Mouse (Mus musculus) myocyte (in vitro differentiated cells): Measurements from ENCODE around the gene Itpr1. TPM values are rescaled to one million over a fixed set of nuclear protein-coding genes. Genes with fewer than 3 reads are reported as not detected.

Experiments used
- H3K27me3 ChIP-seq: one replicate; pipeline ENCODE4 v1.6.1; 2011; ENCODE audit not compliant: control insufficient read depth, insufficient read depth, insufficient read length
- H3K36me3 ChIP-seq: one replicate; pipeline ENCODE4 v1.6.1; 2011; ENCODE audit not compliant: control insufficient read depth, insufficient read depth
- H3K4me2 ChIP-seq: one replicate; pipeline ENCODE4 v1.6.1; 2011; ENCODE audit warnings: low read depth, control low read depth
- H3K4me3 ChIP-seq: one replicate; pipeline ENCODE4 v1.5.1; 2011; ENCODE audit warnings: mild to moderate bottlenecking, control low read depth, moderate library complexity
- H3K79me2 ChIP-seq: one replicate; pipeline ENCODE4 v1.6.1; 2011; ENCODE audit not compliant: control insufficient read depth, insufficient read depth
- H3ac ChIP-seq: one replicate; pipeline ENCODE4 v1.6.1; 2011; ENCODE audit not compliant: control insufficient read depth, insufficient read length
- CEBPB ChIP-seq: IDR thresholded peaks from 2 replicates; pipeline ENCODE4 v1.6.1; 2011; ENCODE audit warnings: mild to moderate bottlenecking, moderate library complexity; ENCODE audit not compliant: poor library complexity, insufficient read depth, severe bottlenecking
- E2F4 ChIP-seq: IDR thresholded peaks from one replicate; pipeline ENCODE4 v1.6.1; 2011; ENCODE audit warnings: mild to moderate bottlenecking, control low read depth, moderate library complexity; ENCODE audit not compliant: insufficient read depth
- MAX ChIP-seq: IDR thresholded peaks from one replicate; pipeline ENCODE4 v1.6.1; 2011; ENCODE audit warnings: low read depth, mild to moderate bottlenecking, control low read depth
- MYOD1 ChIP-seq, 3 experiments: IDR thresholded peaks; one replicate each; pipeline ENCODE4 v1.6.1; 2011; ENCODE audit warnings: control low read depth in 2 of 3, low read depth in 2 of 3, mild to moderate bottlenecking in 2 of 3, moderate library complexity in 1 of 3; ENCODE audit not compliant: insufficient read length in 2 of 3, control insufficient read depth in 1 of 3
- MYOG ChIP-seq, 3 experiments: IDR thresholded peaks; one replicate each; pipeline ENCODE4 v1.6.1; 2011; ENCODE audit warnings: control low read depth in 2 of 3, low read depth in 2 of 3, mild to moderate bottlenecking in 2 of 3; ENCODE audit not compliant: insufficient read length in 2 of 3, control insufficient read depth in 1 of 3, insufficient read depth in 1 of 3
- POLR2A ChIP-seq: IDR thresholded peaks from one replicate; pipeline ENCODE4 v1.6.1; 2011; ENCODE audit warnings: low read depth, mild to moderate bottlenecking, control low read depth, moderate library complexity; ENCODE audit not compliant: insufficient read length
- POLR2AphosphoS2 ChIP-seq: IDR thresholded peaks from one replicate; pipeline ENCODE4 v1.6.1; 2011; ENCODE audit warnings: low read depth, control low read depth; ENCODE audit not compliant: insufficient read length
- REST ChIP-seq: IDR thresholded peaks from one replicate; pipeline ENCODE4 v1.6.1; 2011; ENCODE audit warnings: mild to moderate bottlenecking, control low read depth, moderate library complexity; ENCODE audit not compliant: insufficient read depth, insufficient read length
- SRF ChIP-seq: IDR thresholded peaks from one replicate; pipeline ENCODE4 v1.6.1; 2011; ENCODE audit warnings: low read depth; ENCODE audit not compliant: control insufficient read depth, insufficient read length
- TCF12 ChIP-seq: IDR thresholded peaks from one replicate; pipeline ENCODE4 v1.6.1; 2011; ENCODE audit warnings: mild to moderate bottlenecking, control low read depth; ENCODE audit not compliant: poor library complexity, insufficient read depth, severe bottlenecking
- TCF3 ChIP-seq: IDR thresholded peaks from one replicate; pipeline ENCODE4 v1.6.1; 2011; ENCODE audit warnings: low read depth, control low read depth; ENCODE audit not compliant: insufficient read length
- USF1 ChIP-seq: IDR thresholded peaks from one replicate; pipeline ENCODE4 v1.6.1; 2011; ENCODE audit warnings: low read depth, mild to moderate bottlenecking, control low read depth, moderate library complexity
- polyA plus RNA-seq: library from polyadenylated mRNA; unstranded; fragments of >200 nt; fragmentation: generic; extraction: Trizol; gene quantifications from one replicate; pipeline ENCODE4 v1.2.1, GENCODE M21; 2012; ENCODE audit warnings: missing spikeins

Gene Itpr1
- polyA plus RNA-seq, 1 experiment, result 3.1 TPM

- Histone ChIP-seq H3K27me3 (peaks cover under 1% of the 10 kb centered on the region), H3K79me2 (no peaks in the 10 kb centered on the region)
- no peak for TF ChIP-seq E2F4
- no peak for TF ChIP-seq SRF
- no peak for TF ChIP-seq TCF12
- no peak for TF ChIP-seq POLR2AphosphoS2
- no peak for TF ChIP-seq MAX
- TF ChIP-seq TCF3, result no peak
- TF ChIP-seq MYOG (IDR thresholded peaks at IDR 0.05; ENCODE audit: control insufficient read depth in 1 of 3, insufficient read depth in 1 of 3, insufficient read length in 2 of 3, low read depth in 2 of 3), result no peak
- no peak for TF ChIP-seq REST
- no peak for TF ChIP-seq MYOD1 (IDR thresholded peaks at IDR 0.05; ENCODE audit: control insufficient read depth in 1 of 3, insufficient read length in 2 of 3, low read depth in 2 of 3)
- TF ChIP-seq USF1, result no peak
- no peak for TF ChIP-seq CEBPB
- no peak for TF ChIP-seq POLR2A
Observed at GRCm38 (mm10) chr6:108211896-108212880, 708 bp upstream of the Itpr1 start.

GRCm38 (mm10) chr6:108213481-108214293 is 791 bp downstream of the Itpr1 start:
- Histone ChIP-seq H3K79me2 (no peaks in the 10 kb centered on the region), H3K4me3 (peak overlapping the region; percentile 72), H3ac (peak overlapping the region; percentile 34), H3K36me3 (no peaks in the 10 kb centered on the region), H3K27me3 (no peaks in the 10 kb centered on the region), H3K4me2 (peak overlapping the region; percentile 85)
- TF ChIP-seq POLR2AphosphoS2 (no peak), MAX (no peak)

More at GRCm38 (mm10) chr6:108211896-108212880, 708 bp upstream of the Itpr1 start:
- H3K4me2 ChIP-seq, result peak overlapping the region; percentile 85
- peak overlapping the region; percentile 34 for H3ac ChIP-seq
- no peaks in the 10 kb centered on the region for H3K36me3 ChIP-seq
- peak overlapping the region; percentile 72 for H3K4me3 ChIP-seq

- peak overlapping the region; percentile 72 for H3K4me3 ChIP-seq
- H3K36me3 ChIP-seq, result no peaks in the 10 kb centered on the region
- TF ChIP-seq USF1 (no peak), POLR2AphosphoS2 (no peak), MAX (no peak), TCF12 (no peak), MYOD1 (IDR thresholded peaks at IDR 0.05; ENCODE audit: control insufficient read depth in 1 of 3, insufficient read length in 2 of 3, low read depth in 2 of 3) (no peak), TCF3 (no peak), POLR2A (no peak), MYOG (IDR thresholded peaks at IDR 0.05; ENCODE audit: control insufficient read depth in 1 of 3, insufficient read depth in 1 of 3, insufficient read length in 2 of 3, low read depth in 2 of 3) (no peak), SRF (no peak), CEBPB (no peak), E2F4 (no peak), REST (no peak)
Observed at GRCm38 (mm10) chr6:108214294-108214925, 1.5 kb downstream of the Itpr1 start.

GRCm38 (mm10) chr6:108216091-108216490 is 3.2 kb downstream of the Itpr1 start:
- H3K36me3 ChIP-seq, result no peaks in the 10 kb centered on the region
- H3K27me3 ChIP-seq, result no peaks in the 10 kb centered on the region
- H3K4me2 ChIP-seq, result no peak overlapping the region
- H3K79me2 ChIP-seq, result no peaks in the 10 kb centered on the region
- TF ChIP-seq REST (no peak), MAX (no peak), MYOG (IDR thresholded peaks at IDR 0.05; ENCODE audit: control insufficient read depth in 1 of 3, insufficient read depth in 1 of 3, insufficient read length in 2 of 3, low read depth in 2 of 3) (no peak), CEBPB (no peak)
- no peak overlapping the region for H3K4me3 ChIP-seq
- H3ac ChIP-seq, result no peak overlapping the region

More at GRCm38 (mm10) chr6:108214294-108214925, 1.5 kb downstream of the Itpr1 start:
- no peak overlapping the region for H3ac ChIP-seq
- no peak overlapping the region for H3K4me2 ChIP-seq
- H3K79me2 ChIP-seq, result no peaks in the 10 kb centered on the region
- no peaks in the 10 kb centered on the region for H3K27me3 ChIP-seq
